Mouse (Mus musculus): Measurements from ENCODE around the gene Tapt1. TPM values are rescaled to one million over a fixed set of nuclear protein-coding genes. Genes with fewer than 3 reads are reported as not detected.

The Tapt1 gene
- total and polyA plus RNA-seq, 2 experiments, result 34.8 to 68.6 TPM

DNA sequence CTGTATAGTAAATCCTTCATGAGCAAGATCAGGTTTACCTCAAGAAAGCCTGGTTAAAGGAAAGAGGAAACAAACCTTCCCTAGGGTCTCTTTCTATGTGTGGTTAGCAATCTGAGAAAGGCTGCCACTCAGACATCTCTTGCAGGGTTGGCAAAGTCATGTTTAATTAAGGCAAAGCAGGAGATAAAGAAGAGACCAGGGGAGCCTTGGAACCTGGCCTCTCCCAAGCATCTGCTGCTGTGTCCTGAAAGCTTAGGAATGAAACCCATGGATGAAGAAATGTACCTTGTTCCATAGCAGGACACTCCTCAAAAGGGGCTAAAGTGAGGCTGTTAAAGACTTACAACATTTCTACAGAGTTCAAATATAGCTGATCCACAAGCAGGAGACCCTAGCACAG is 11.3 kb downstream of the Tapt1 start:
- DNase-seq (ENCODE audit: extremely low read depth, low read depth, low spot score), result no peak
- Histone ChIP-seq H3K9ac (ENCODE audit: low read depth, low read length) (no peak overlapping the region), H3K36me3 (ENCODE audit: control insufficient read depth, insufficient read depth, low read length) (peaks cover 15% of the 10 kb centered on the region; the same call in 1 of the 2 replicates), H3K4me1 (ENCODE audit: control insufficient read depth, insufficient read depth, low read length) (peaks cover 12% of the 10 kb centered on the region), H3K79me2 (ENCODE audit: control insufficient read depth, insufficient read depth, low read length) (peaks cover 48% of the 10 kb centered on the region), H3K27me3 (ENCODE audit: control insufficient read depth, insufficient read depth, low read length) (no peaks in the 10 kb centered on the region), H3K4me3 (ENCODE audit: insufficient read depth, low read depth, low read length) (no peak overlapping the region), H3K27ac (replicated peaks; ENCODE audit: insufficient read depth, low read depth, low read length) (no peak overlapping the region)
- no peak for TF ChIP-seq CTCF (IDR thresholded peaks at IDR 0.05; ENCODE audit: low read depth, low read length)
- no peak for TF ChIP-seq POLR2A (IDR thresholded peaks at IDR 0.05; ENCODE audit: extremely low read depth, insufficient read depth, low read length)

DNA sequence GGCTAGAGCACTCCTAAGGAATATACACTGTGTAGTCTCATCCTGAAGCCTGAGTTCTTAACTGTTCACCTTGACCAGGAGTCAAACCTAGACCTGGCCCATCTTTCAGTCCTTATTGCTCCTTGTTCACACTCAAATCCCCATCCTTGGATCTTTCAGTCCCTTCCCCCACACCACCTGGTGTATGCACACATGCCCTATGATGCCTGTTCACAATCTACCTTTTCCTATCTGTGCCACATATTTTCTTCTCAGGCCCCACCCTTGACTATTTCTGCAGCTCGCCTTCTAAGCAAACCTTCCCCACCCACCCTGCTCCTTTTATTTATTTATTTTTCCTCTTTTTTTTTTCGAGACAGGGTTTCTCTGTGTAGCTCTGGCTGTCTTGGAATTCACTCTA is 12.4 kb downstream of the Tapt1 start:
- H3K36me3 ChIP-seq (ENCODE audit: control insufficient read depth, insufficient read depth, low read length), result peaks cover 17% of the 10 kb centered on the region; the same call in 1 of the 2 replicates
- no peak overlapping the region for H3K27ac ChIP-seq (replicated peaks; ENCODE audit: insufficient read depth, low read depth, low read length)
- 86% methylated on average over 2 of the region's 2 CpGs for WGBS
- H3K4me1 ChIP-seq (ENCODE audit: control insufficient read depth, insufficient read depth, low read length), result peaks cover 8% of the 10 kb centered on the region
- TF ChIP-seq POLR2A (IDR thresholded peaks at IDR 0.05; ENCODE audit: extremely low read depth, insufficient read depth, low read length) (no peak), CTCF (IDR thresholded peaks at IDR 0.05; ENCODE audit: low read depth, low read length) (no peak)
- H3K79me2 ChIP-seq (ENCODE audit: control insufficient read depth, insufficient read depth, low read length), result peaks cover 46% of the 10 kb centered on the region
- no peaks in the 10 kb centered on the region for H3K27me3 ChIP-seq (ENCODE audit: control insufficient read depth, insufficient read depth, low read length)
- no peak for DNase-seq (ENCODE audit: extremely low read depth, low read depth, low spot score)
- H3K9ac ChIP-seq (ENCODE audit: low read depth, low read length), result no peak overlapping the region
- H3K4me3 ChIP-seq (ENCODE audit: insufficient read depth, low read depth, low read length), result no peak overlapping the region

GRCm38 (mm10) chr5:44213391-44213790 is 13.0 kb downstream of the Tapt1 start:
- no peak overlapping the region for H3K9ac ChIP-seq (ENCODE audit: low read depth, low read length)
- H3K79me2 ChIP-seq (ENCODE audit: control insufficient read depth, insufficient read depth, low read length), result peaks cover 42% of the 10 kb centered on the region
- peaks cover 8% of the 10 kb centered on the region for H3K4me1 ChIP-seq (ENCODE audit: control insufficient read depth, insufficient read depth, low read length)
- H3K36me3 ChIP-seq (ENCODE audit: control insufficient read depth, insufficient read depth, low read length), result peaks cover 17% of the 10 kb centered on the region; the same call in 1 of the 2 replicates
- no peak for DNase-seq (ENCODE audit: extremely low read depth, low read depth, low spot score)
- H3K27ac ChIP-seq (replicated peaks; ENCODE audit: insufficient read depth, low read depth, low read length), result no peak overlapping the region
- no peak for TF ChIP-seq CTCF (IDR thresholded peaks at IDR 0.05; ENCODE audit: low read depth, low read length)
- TF ChIP-seq POLR2A (IDR thresholded peaks at IDR 0.05; ENCODE audit: extremely low read depth, insufficient read depth, low read length), result no peak
- H3K27me3 ChIP-seq (ENCODE audit: control insufficient read depth, insufficient read depth, low read length), result no peaks in the 10 kb centered on the region
- no peak overlapping the region for H3K4me3 ChIP-seq (ENCODE audit: insufficient read depth, low read depth, low read length)
- 95% methylated on average over 5 of the region's 5 CpGs for WGBS

GRCm38 (mm10) chr5:44211818-44212465 is 14.5 kb downstream of the Tapt1 start:
- TF ChIP-seq CTCF (IDR thresholded peaks at IDR 0.05; ENCODE audit: low read depth, low read length) (no peak), POLR2A (IDR thresholded peaks at IDR 0.05; ENCODE audit: extremely low read depth, insufficient read depth, low read length) (no peak)
- Histone ChIP-seq H3K4me3 (ENCODE audit: insufficient read depth, low read depth, low read length) (no peak overlapping the region), H3K9ac (ENCODE audit: low read depth, low read length) (no peak overlapping the region), H3K79me2 (ENCODE audit: control insufficient read depth, insufficient read depth, low read length) (peaks cover 34% of the 10 kb centered on the region), H3K36me3 (ENCODE audit: control insufficient read depth, insufficient read depth, low read length) (peaks cover 11% of the 10 kb centered on the region; the same call in 1 of the 2 replicates), H3K27me3 (ENCODE audit: control insufficient read depth, insufficient read depth, low read length) (no peaks in the 10 kb centered on the region), H3K4me1 (ENCODE audit: control insufficient read depth, insufficient read depth, low read length) (peaks cover 8% of the 10 kb centered on the region), H3K27ac (replicated peaks; ENCODE audit: insufficient read depth, low read depth, low read length) (no peak overlapping the region)
- 28% methylated on average over 6 of the region's 6 CpGs for whole genome bisulfite sequencing
- peak; percentile 42 for DNase-seq (ENCODE audit: extremely low read depth, low read depth, low spot score)

DNA sequence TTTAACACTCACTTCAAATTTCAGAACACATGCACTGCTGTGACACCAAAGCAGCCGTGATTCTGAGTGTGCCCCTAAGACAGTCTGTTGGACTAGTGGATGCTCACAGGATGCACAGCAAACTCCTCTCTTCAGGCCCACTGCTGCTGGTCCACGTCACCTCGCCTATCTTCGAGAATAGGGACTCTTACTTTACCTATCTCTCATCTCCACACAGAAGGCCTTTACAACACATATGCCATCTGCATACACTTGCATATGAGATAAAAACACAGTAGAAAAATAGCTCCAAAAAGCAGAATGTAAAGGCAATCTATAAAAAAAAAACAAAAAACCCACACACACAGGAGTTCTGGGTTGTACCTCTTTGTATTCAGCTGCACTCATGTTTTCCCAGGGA is 19.1 kb downstream of the Tapt1 start:
- TF ChIP-seq POLR2A (IDR thresholded peaks at IDR 0.05; ENCODE audit: extremely low read depth, insufficient read depth, low read length), result no peak
- no peak for TF ChIP-seq CTCF (IDR thresholded peaks at IDR 0.05; ENCODE audit: low read depth, low read length)
- Histone ChIP-seq H3K79me2 (ENCODE audit: control insufficient read depth, insufficient read depth, low read length) (peaks cover 25% of the 10 kb centered on the region), H3K36me3 (ENCODE audit: control insufficient read depth, insufficient read depth, low read length) (peaks cover 4% of the 10 kb centered on the region; the same call in 1 of the 2 replicates), H3K9ac (ENCODE audit: low read depth, low read length) (no peak overlapping the region), H3K27ac (replicated peaks; ENCODE audit: insufficient read depth, low read depth, low read length) (no peak overlapping the region), H3K27me3 (ENCODE audit: control insufficient read depth, insufficient read depth, low read length) (no peaks in the 10 kb centered on the region), H3K4me3 (ENCODE audit: insufficient read depth, low read depth, low read length) (no peak overlapping the region), H3K4me1 (ENCODE audit: control insufficient read depth, insufficient read depth, low read length) (peaks cover 11% of the 10 kb centered on the region)
- no peak for DNase-seq (ENCODE audit: extremely low read depth, low read depth, low spot score)
- WGBS, result 95% methylated on average over 4 of the region's 4 CpGs

DNA sequence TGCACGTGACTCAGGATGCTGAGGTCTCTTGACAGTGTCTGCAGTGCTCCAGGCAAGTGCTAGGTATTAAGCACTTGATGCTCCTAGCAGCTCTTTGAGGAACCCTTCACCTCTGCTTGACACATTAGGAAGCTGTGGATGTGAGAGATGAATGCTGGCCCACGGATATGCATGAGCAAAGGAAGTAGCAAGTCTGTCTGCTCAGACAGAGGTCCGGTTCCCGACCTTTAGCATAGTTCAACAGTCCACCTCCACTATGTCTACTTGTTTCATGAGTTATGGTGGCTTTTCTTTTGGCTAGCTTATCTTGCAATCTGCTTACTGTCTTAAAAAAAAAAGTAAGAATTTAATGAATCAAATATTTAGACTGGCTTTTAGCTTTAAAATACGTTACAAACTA is 19.8 kb downstream of the Tapt1 start:
- no peaks in the 10 kb centered on the region for H3K27me3 ChIP-seq (ENCODE audit: control insufficient read depth, insufficient read depth, low read length)
- 44% methylated on average over 5 of the region's 5 CpGs for WGBS
- H3K4me1 ChIP-seq (ENCODE audit: control insufficient read depth, insufficient read depth, low read length), result peaks cover 8% of the 10 kb centered on the region
- no peak overlapping the region for H3K27ac ChIP-seq (replicated peaks; ENCODE audit: insufficient read depth, low read depth, low read length)
- H3K36me3 ChIP-seq (ENCODE audit: control insufficient read depth, insufficient read depth, low read length), result peaks cover 7% of the 10 kb centered on the region; the same call in 1 of the 2 replicates
- no peak overlapping the region for H3K4me3 ChIP-seq (ENCODE audit: insufficient read depth, low read depth, low read length)
- no peak overlapping the region for H3K9ac ChIP-seq (ENCODE audit: low read depth, low read length)
- H3K79me2 ChIP-seq (ENCODE audit: control insufficient read depth, insufficient read depth, low read length), result peaks cover 21% of the 10 kb centered on the region
- TF ChIP-seq POLR2A (IDR thresholded peaks at IDR 0.05; ENCODE audit: extremely low read depth, insufficient read depth, low read length), result no peak
- no peak for TF ChIP-seq CTCF (IDR thresholded peaks at IDR 0.05; ENCODE audit: low read depth, low read length)
- peak; percentile 36 for DNase-seq (ENCODE audit: extremely low read depth, low read depth, low spot score)
